Mouse (Mus musculus) large intestine, adult 2 months (tissue): ENCODE measurements at regions not wholly inside any gene's neighbourhood (a gene's known extent, or its start where the extent isn't known, plus 50 kb on each side); places are given as distances from the start of the nearest gene placed in this dataset.

Experiments used
- DNase-seq: peaks from one replicate; pipeline ENCODE4 v3.0.0-alpha.2; 2012; ENCODE audit warnings: low read depth, low spot score
- WGBS: fragments of 180-500 bp; shearing (Covaris S2); methylation state at CpG from one replicate; pipeline ENCODE4 v1.1.7; 2018; 5-methylcytosine and 5-hydroxymethylcytosine counted together

GRCm38 (mm10) chr8:11145251-11145650 lies 137.0 kb upstream of the Irs2 start:
- no peak for DNase-seq
- WGBS: 67% methylated on average over 3 of the region's 3 CpGs

- DNase-seq: no peak
These were observed 132.3 kb upstream of the Irs2 start for GRCm38 (mm10) chr8:11140566-11140965.

DNA sequence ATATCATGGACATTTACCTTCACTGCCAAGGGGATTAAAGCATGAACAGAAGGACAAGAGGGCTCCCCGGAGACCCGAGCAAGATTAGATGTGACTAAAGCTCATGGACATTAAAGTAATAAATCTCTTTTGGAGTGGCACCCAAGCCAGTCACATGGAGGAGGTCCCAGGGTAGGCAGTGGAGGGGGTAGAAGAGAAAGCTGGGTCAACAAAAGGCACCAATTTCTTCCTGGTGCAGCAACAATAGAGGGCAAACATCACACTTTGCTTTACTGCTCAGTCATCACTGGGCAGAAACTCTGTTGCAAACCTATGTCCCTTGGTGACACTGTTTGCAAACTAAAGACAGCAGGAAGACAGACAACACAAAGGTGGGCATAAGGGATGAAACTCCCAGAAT lies 131.0 kb upstream of the Irs2 start:
- no peak for DNase-seq
- WGBS: 23% methylated on average over 2 of the region's 2 CpGs

More at GRCm38 (mm10) chr8:11140566-11140965, 132.3 kb upstream of the Irs2 start:
- 65% methylated on average over 1 of the region's 1 CpGs for WGBS

DNA sequence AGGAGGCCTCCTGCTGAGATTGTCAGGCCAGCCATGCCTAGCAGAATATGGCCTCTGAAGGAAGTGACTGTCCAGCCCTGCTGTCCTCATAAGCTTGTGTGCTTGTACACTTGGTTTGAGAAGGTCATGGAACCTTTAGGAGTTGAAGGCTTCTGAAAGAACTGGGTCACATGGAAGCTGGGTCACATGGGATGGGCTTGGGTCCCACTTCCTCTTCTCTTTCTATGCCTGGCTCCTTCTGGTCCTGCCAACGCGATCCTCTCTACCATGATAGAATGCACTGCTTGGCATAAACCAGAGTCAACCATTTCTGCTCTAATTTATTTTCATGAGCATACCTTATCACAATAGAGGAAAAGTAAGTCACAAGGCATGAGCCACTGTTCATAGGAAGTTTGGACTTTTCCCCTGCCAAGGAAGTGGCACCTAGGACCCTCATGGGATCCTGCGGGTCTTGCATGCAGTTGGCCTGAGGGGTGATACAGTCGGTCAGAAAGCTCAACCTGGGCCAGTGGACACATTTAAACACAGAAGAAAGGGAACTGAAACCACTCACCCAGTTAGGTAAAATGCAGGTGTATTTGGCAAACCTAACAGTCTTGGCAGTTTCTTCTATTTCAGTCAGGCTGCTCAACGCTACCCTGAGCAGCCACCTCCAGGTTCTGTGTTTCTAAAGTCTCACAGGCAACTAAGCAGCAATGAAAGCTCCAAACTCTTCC lies 130.2 kb upstream of the Irs2 start:
- 91% methylated on average over 5 of the region's 5 CpGs for WGBS
- DNase-seq: no peak

GRCm38 (mm10) chr8:11136566-11136965 lies 128.3 kb upstream of the Irs2 start:
- 79% methylated on average over 4 of the region's 4 CpGs for WGBS
- DNase-seq: no peak

- 68% methylated on average over 11 of the region's 11 CpGs for WGBS
- DNase-seq: no peak
These were observed 126.9 kb upstream of the Irs2 start for GRCm38 (mm10) chr8:11135135-11135534.

DNA sequence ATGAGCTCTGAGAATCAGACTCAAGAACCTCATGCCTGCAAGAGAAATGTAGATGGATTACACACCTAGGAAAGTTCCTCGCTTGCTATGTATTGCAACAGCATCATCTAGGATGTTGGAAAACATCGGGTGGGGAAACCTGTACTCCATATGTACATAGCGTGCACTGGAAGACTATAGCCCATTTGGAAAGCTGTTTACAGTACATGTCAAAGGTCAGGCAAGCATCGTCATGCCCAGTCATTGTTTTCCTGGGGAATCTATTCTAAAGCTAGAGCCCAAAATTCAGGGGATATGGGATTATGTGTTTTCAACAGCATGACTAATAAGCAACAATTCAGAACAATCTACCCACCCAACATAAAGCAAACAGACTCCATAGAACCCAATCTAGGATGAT lies 126.3 kb upstream of the Irs2 start:
- no peak for DNase-seq
- 81% methylated on average over 4 of the region's 4 CpGs for WGBS

DNA sequence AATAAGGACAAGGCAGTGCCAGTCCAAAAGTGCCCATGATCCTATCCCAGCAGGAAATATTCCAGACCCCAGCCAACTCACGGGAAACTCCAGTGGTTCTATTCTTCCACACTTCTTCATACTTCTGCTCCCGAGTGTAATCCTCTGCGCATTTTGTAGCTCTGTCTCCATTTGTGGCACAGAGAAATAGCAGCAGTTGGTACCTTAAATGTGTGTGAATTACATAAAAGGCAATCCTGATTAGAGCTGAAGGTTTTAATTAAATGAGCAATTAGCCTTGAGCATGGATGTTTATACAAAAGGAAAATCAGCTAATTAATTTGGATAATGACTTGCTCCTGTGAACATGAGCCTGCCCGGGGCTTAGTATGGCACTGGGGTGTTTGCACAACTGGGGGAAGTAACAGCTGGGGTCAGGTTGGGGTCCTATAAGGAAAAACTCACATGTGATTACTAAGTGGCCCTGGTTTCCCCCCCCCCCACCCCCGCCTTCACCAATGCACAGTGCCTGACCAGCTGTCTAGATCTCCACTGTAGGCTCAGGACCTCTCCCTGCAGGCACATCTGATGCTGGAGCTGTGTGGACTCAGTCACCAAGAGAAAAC lies 110.9 kb upstream of the Irs2 start:
- DNase-seq: no peak
- WGBS: 81% methylated on average over 5 of the region's 5 CpGs

- WGBS: 80% methylated on average over 5 of the region's 5 CpGs
- DNase-seq: no peak
These were observed 108.3 kb upstream of the Irs2 start for GRCm38 (mm10) chr8:11116534-11116933.

- DNase-seq: no peak
- WGBS: 30% methylated on average over 6 of the region's 6 CpGs
These were observed 107.0 kb upstream of the Irs2 start for GRCm38 (mm10) chr8:11115210-11115609.

DNA sequence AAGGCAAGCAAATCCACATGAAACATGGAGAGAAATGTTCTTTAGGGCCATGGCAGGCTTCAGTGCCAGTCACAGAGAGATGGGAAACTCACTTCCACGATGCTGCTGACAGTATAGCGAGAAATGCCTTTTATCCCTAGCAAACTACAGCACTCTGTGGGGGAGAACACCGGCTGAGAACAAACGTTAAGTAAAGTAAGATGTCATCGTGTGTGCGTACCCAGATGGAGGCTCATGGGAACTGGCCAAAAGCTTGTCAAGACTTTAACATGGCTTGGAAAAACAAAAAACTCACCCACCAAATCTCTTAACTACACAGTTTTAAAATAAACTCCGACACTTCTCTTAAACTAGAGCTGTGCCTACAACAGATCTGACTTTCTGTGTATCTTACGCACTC lies 106.3 kb upstream of the Irs2 start:
- 54% methylated on average over 8 of the region's 8 CpGs for WGBS
- no peak for DNase-seq

DNA sequence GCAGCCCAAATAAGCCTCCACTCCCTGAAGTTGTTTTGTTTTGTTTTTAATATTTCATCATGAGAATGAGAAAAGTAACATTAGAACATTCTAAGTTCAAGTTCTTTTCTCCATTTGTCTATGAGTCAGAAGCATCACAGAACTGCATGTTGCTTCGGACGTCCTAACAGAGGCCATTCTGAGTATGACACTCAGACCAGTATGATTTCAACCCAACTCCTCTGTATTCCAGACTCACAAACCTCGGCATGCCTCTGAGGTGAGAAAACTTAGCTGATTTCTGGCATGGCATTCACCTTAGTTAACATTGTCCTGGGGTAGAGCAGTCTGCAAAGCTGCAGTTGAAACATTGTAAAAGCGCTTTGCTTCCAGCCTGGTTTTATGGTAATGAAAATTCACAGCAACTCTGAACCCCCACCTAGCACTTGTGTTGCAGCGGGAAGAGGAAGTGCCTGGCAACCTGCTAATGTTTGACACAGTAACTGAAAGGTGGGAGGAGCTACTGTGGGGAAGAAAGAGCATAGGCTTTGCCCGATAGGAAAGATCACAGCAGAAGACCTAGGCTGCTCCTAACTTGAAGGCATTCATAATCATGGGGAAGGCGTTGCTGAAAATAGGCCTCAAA lies 104.8 kb upstream of the Irs2 start:
- peak; percentile 16 for DNase-seq
- 27% methylated on average over 7 of the region's 7 CpGs for WGBS

GRCm38 (mm10) chr8:11111987-11112386 lies 103.7 kb upstream of the Irs2 start:
- DNase-seq: no peak
- WGBS: 82% methylated on average over 2 of the region's 2 CpGs

DNA sequence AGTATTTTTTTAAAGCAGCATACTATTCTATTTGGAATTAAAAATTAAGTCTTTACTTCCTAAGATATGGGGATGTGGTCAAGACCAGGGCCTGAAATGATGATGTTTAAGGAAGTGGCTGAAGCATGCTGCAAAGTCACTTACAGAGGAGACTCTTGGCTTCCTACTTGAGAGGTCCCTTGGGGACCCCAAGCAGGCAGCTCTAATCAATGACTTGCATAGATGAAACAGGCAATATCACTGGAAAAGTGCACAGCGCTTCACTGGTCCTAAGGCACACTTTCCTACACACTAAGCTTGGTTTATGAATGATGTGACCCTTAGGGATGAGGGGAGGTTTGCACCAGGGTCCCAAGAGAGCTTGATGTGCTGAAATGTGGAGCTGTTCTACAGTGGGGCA lies 99.2 kb upstream of the Irs2 start:
- WGBS: 93% methylated on average over 1 of the region's 1 CpGs
- no peak for DNase-seq

- WGBS: 83% methylated on average over 5 of the region's 5 CpGs
- no peak for DNase-seq
These were observed 98.8 kb upstream of the Irs2 start for GRCm38 (mm10) chr8:11107021-11107420.

DNA sequence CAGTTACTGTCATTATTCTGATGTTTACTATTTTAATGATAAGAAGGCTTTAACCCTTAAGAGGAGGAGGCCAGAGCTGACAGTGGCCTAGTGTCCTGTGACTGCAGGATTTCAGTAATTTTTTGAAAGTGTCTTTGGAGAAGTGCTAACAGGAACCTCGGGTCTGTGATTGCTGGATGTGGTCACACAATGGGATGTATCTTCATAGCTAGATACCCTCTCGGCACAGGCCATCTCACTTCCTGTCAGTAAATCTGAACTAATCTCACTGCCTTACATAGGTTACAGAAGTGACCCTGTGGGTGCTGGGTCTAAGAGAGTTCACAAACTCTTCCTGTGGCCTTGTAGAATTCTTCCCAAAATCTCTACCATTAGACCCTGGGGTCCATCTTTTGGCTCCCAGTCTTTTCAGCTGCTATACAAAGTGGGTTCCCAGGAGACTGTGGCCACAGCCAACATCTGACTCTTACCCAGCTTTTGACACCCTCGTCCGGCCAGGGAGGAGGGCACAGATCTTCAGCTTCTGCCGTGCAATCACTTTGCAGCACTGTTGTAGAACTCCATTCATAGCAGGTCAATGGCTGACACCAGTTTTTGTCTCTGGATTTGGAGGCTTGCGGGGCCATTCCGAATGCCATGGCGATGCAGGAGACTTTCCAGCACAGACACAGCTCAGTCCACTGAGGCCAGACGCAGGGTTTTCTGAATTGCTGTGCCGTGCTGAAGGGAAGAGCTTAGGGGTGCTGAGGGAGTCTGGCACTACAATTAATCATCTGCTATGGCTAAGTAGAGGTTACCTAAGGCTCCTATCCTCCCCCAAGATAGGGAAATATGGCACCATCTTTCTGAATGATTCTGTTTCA lies 95.7 kb upstream of the Irs2 start:
- 87% methylated on average over 10 of the region's 10 CpGs for WGBS
- DNase-seq: no peak

GRCm38 (mm10) chr8:11100310-11100709 lies 92.1 kb upstream of the Irs2 start:
- WGBS: 83% methylated on average over 3 of the region's 3 CpGs
- no peak for DNase-seq

GRCm38 (mm10) chr8:11099591-11099855 lies 91.3 kb upstream of the Irs2 start:
- 82% methylated on average over 3 of the region's 3 CpGs for WGBS
- no peak for DNase-seq

- no peak for DNase-seq
- 82% methylated on average over 11 of the region's 11 CpGs for WGBS
These were observed 90.7 kb upstream of the Irs2 start for GRCm38 (mm10) chr8:11098790-11099590.
